Comparison of ENCODE assay signal across 8 mouse cellular contexts in genomic region chr9:99437031-99437764, GRCm38 (mm10). TPM values are rescaled to one million over a fixed set of nuclear protein-coding genes. Genes with fewer than 3 reads are reported as not detected.
DNase-seq lines count a peak whose midpoint lies in the region; ATAC-seq and TF ChIP-seq lines count a peak whose summit lies in the region.

Gene Mras (minus strand): TSS chr9:99437381.

- H3K9me3 ChIP-seq in E14TG2a.4 (ENCODE audit: low read length): no peaks in the 10 kb centered on the region
- H3K9me3 ChIP-seq in embryonic facial prominence, embryonic 10.5 days: no peaks in the 10 kb centered on the region
- no peaks in the 10 kb centered on the region for H3K9me3 ChIP-seq in hindbrain, embryonic 15.5 days

- peak within 1 kb of the TSS; percentile 79 for H3K4me3 ChIP-seq in E14TG2a.4 (replicated peaks; ENCODE audit: low read length)
- H3K4me3 ChIP-seq in embryonic facial prominence, embryonic 10.5 days: peak within 1 kb of the TSS; percentile 73
- peak within 1 kb of the TSS; percentile 91 for H3K4me3 ChIP-seq in hindbrain, embryonic 15.5 days
- H3K4me3 ChIP-seq in macrophage (ENCODE audit: inconsistent target): peak within 1 kb of the TSS; percentile 45

- H3K4me1 ChIP-seq in E14TG2a.4 (replicated peaks; ENCODE audit: low read depth, low read length): peaks cover 63% of the 10 kb centered on the region
- peaks cover 26% of the 10 kb centered on the region for H3K4me1 ChIP-seq in embryonic facial prominence, embryonic 10.5 days
- peaks cover 35% of the 10 kb centered on the region for H3K4me1 ChIP-seq in hindbrain, embryonic 15.5 days (replicated peaks)

- no peak for TF ChIP-seq CTCF in E14TG2a.4 (conservative IDR thresholded peaks at IDR 0.05; ENCODE audit: low read length)

- peak within 1 kb of the TSS; percentile 91 for H3K9ac ChIP-seq in hindbrain, embryonic 15.5 days

- peak within 1 kb of the TSS; percentile 85 for H3K4me2 ChIP-seq in hindbrain, embryonic 15.5 days

- DNase-seq in heart, adult 11 months: peak; percentile 84
- DNase-seq in heart, postnatal 36 days: no peak
- DNase-seq in embryonic facial prominence, embryonic 10.5 days (ENCODE audit: low spot score): no peak
- DNase-seq in urinary bladder, postnatal 4 days (ENCODE audit: low spot score in 2 of 2): no peak
- no peak for DNase-seq in B cell, adult 2 months

- intact Hi-C loops in heart, postnatal 36 days (cut with DNase I): loop anchor here (10.0 kb wide), 1 partner anchor 302 kb away; no protein-coding TSS in a partner anchor

- H3K27me3 ChIP-seq in E14TG2a.4 (ENCODE audit: insufficient read depth, low read length): peaks cover 54% of the 10 kb centered on the region
- peaks cover 53% of the 10 kb centered on the region for H3K27me3 ChIP-seq in embryonic facial prominence, embryonic 10.5 days (replicated peaks; ENCODE audit: low read depth, poor library complexity, severe bottlenecking)
- H3K27me3 ChIP-seq in hindbrain, embryonic 15.5 days: no peaks in the 10 kb centered on the region; the same call in 1 of the 2 replicates

- peak within 1 kb of the TSS; percentile 86 for H3K27ac ChIP-seq in embryonic facial prominence, embryonic 10.5 days (replicated peaks)
- peak within 1 kb of the TSS; percentile 92 for H3K27ac ChIP-seq in hindbrain, embryonic 15.5 days (replicated peaks)
- no peak within 1 kb of the TSS for H3K27ac ChIP-seq in macrophage

- ATAC-seq in hindbrain, embryonic 15.5 days (ENCODE audit: low FRiP score, low read depth): no peak

- H3K36me3 ChIP-seq in E14TG2a.4 (ENCODE audit: insufficient read depth, low read length) (no peaks in the 10 kb centered on the region), macrophage (ENCODE audit: inconsistent target) (no peaks in the 10 kb centered on the region)
- no peaks in the 10 kb centered on the region for H3K36me3 ChIP-seq in embryonic facial prominence, embryonic 10.5 days (replicated peaks)
- no peaks in the 10 kb centered on the region for H3K36me3 ChIP-seq in hindbrain, embryonic 15.5 days

- no peaks in the 10 kb centered on the region for H3K79me2 ChIP-seq in macrophage (ENCODE audit: inconsistent target)

- WGBS in embryonic facial prominence, embryonic 10.5 days: 18% methylated on average over 27 of the region's 27 CpGs
- WGBS in hindbrain, embryonic 15.5 days: 14% methylated on average over 27 of the region's 27 CpGs
- WGBS in macrophage (ENCODE audit: missing documents): 15% methylated on average over 27 of the region's 27 CpGs

RNA-seq across cellular contexts. Expression of gene Mras, which starts in this region (rescaled TPM):
- 1 to 10 TPM; 5.2 to 6.5 TPM for total RNA-seq in heart, postnatal 36 days (2021)
- polyA plus RNA-seq in embryonic facial prominence, embryonic 10.5 days (2016; fragmentation: Nextera tagmentation; extraction: Ambion mirVana): 9.9 and 10.8 TPM in 2 replicates
- 53.8 and 57.1 TPM in 2 replicates for polyA plus RNA-seq in hindbrain, embryonic 15.5 days (2015; fragmentation: Nextera tagmentation; extraction: Ambion mirVana)
- total RNA-seq in macrophage (2018; cell fraction: chromatin; rRNA removed): 1 to 10 TPM in 17 of 26 experiments, under 1 TPM in 5, not detected in 4; 0.12 to 8.0 (median 2.4) TPM
- 10 to 100 TPM in 4 of 26 experiments, 1 to 10 TPM in 22; 1.2 to 11.5 (median 5.0) TPM for total RNA-seq in macrophage (2018; cell fraction: cytosol; rRNA removed)
- 1 to 10 TPM in 21 of 26 experiments, under 1 TPM in 5; 0.36 to 5.7 (median 1.7) TPM for total RNA-seq in macrophage (2018; cell fraction: nucleus; rRNA removed)
- 6.5 to 23.7 TPM (median 6.6 TPM) in 3 replicates for polyA plus RNA-seq in macrophage (2018)
